Mouse (Mus musculus) MEL-GATA-1-ER (cell line): Measurements from ENCODE around the gene Usp27x.

ENCODE experiments used
- DNase-seq: peaks from one replicate; pipeline ENCODE4 v3.0.0-alpha.2; 2012; ENCODE audit warnings: low read depth; ENCODE audit errors: extremely low read depth

Gene Usp27x

DNA sequence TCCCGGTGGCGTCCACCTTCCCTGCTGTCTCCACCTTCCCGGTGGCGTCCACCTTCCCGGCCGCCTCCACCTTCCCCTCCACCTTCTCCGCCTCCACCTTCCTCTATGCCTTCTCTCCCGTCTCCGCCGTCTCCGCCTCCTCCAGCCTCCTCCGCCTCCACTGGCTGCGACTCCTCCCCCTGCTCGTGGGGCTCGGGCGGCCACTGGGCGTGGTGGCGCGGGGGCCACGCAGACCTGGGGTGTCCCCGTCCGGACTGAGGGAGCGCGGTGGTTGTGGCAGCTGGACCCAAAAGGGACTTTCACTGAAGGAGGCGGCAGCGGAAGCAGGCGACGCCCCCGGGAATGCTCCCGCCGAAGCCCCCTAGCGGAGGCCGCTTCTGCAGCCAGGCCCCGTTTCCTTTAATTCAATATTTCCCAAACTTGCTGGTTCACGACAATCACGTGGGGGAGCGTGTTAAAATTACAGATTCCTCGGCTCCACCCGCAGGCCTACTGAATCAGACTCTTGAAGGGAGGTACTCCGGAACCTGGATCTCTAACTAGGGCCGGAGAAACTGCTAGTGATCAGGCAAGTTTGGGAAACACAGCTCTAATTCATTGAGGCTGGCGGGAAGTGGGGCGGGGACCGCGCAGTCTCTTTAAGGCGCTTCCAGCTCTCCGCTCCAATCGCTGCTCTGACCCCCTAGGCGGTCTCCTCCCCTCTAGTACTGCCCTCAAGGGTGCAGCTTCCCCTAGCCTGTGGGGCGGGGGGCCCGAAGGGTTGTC, at the start of gene Usp27x:
TSS of gene Usp27x (minus strand) at position 115 of the 765 bp plus-strand sequence.
- DNase-seq = peak; percentile 67

DNA sequence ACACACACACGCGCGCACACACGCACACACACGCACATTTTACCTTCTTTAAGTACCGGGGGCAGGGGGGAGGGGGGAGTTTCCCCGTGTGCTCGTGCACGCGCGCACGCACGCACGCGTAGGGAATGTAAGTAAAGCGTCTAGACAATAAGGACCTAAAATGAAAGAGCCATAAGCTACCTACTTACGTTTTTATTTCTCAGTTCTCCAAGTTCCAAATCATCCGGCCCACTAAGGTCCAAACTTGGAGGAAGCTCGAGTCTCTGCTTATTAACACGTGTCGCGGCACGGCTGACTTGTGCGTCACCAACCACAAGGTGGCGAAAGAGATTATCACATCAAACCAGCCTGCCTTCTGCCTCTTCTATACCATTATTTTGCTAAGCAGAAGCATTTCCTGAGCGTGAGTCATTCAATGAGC, 47.1 kb upstream of the Usp27x start:
- DNase-seq = peak; percentile 86

DNA sequence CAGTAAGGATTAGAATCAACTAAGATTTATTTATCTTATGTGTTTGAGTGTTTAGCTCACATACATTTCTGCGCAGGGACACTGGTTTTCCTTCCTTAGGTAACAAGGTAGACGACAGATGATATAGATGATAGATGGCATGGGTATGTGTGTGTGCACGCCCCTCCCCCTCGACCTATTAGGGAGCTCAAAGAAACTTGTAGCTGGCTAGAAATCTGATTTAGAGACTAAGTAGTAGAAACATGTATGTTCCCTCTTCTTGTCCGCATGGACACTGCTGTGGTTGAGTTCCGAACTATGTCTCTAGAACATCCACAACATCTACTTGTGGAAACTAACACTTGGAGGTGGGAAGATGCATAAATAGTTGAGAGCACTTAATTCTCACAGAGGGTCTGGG, 46.5 kb upstream of the Usp27x start:
- DNase-seq = no peak

DNA sequence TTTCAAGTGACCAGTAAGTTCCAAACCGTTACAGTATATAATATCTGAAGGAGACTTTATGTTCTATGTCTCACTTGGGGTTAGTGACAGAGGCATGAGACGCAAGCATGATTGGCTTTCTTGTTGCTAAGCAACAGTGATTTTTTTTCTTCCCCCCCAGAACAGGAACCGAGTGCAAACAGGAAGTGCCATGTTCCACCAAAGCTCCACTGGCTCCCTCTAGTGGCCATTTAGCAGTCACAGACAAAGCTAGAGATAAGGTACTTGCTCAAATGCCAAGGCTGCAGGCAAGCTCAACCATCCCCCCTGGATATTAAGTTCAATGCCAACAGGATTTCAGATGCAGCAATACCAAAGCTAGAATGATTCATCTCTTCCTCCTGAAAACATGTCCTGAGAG, 45.4 kb upstream of the Usp27x start:
- peak; percentile 90 for DNase-seq

DNA sequence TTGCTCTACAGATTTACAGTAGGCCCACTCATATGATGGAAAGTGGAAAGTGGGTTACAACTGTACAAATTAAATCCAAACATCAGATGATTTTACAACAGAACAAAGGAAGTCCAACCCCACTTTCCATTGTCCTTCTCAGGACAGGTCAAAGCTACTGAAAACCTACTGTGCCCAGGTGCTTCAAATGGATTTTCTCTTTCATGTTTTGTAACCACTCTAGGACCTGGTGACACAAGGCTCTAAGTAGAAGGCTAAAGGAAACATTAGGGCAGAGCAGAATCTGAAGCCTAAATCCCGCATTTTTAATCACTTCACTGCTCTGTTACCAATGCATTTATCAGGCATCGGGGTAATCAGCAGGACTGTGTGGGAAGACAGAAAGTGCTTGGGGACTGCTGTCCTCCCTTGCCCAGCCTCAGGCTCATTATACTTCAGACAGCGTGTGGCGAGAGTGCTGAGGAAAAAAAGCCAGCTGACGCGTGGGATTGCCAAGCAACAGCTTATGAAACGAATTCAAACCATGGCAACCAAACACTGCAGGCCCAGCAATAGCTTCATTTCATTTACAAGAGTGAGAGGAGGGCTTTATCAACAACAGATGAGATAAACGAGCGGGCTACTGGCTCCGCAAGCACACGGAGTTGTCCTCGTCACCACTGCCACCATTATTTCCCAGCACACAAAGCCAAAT, 40.7 kb upstream of the Usp27x start:
- no peak for DNase-seq

DNA sequence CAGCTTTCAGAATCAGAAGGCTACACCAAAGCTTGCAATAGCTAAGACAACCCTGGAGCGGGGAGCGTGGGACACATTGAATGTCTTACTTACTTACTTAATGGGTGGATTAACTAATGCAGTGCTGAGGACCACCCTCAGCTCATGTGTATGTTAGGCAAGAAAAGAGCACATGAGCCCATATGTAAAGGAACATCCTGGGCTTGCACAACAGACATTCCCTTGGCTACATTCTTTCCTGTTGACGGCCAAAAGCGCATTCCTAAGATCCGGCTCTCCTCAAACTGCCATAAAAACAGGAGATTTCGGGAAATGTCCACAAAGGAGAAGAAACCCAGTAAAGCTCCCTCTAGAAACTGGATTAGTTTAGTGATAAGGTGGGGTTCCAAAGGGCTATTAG, 39.7 kb upstream of the Usp27x start:
- no peak for DNase-seq

DNA sequence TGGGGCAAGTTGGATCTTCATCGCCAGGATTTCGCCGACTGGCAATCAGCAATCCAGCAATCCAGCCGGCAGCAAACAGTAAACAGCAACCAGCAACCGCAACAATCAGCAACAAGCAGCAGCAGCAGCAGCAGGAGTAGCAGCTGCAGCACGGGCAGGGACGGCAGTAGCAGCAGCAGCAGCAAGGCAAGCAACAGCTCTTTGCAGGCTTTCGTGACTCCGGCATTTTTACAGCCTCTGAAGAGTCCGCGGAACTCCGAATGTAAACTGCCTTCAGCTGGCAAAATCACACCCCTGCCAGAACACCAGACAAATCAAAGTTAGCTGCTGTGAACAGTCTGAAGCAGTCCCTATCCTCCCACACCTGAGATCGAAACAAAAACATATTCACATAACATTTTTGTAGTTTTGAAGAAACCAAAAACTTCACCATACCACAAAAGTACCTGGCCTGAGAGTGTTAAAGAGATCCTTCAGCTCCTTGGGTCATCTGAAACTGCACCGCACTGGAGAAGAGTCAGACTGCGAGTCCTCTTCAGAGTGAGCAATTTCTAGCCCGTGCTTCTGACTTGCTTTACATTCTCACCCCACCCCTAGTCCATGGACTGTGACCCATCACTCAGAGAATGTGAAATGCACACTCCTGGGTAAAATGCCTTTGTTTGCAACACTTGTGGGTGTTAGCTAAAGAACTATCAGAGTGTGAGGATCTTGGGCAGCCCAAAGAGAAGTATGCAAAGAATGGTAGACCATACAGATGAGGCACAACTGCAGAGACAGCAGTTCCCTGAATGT, 36.8 kb upstream of the Usp27x start:
- DNase-seq = no peak

DNA sequence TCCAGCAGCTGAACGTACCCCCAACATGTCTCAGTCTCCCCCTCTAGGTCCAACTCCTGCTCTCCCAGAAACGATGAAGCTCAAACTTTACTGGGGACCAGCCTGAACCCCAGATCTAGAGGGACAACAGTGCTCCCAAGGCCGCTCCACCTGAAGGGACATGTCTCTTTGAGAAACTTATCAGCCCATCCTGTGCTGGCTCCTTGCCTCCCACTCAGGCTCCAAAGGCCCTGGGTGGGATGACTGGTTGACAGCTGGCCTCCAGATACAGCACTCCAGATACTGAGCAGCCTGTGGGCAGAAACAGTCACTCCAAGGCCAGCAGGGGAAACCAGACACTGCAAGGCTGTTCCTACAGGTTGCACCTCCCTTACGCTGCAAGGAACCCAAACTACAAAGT, 956 bp upstream of the Usp27x start:
- no peak for DNase-seq

DNA sequence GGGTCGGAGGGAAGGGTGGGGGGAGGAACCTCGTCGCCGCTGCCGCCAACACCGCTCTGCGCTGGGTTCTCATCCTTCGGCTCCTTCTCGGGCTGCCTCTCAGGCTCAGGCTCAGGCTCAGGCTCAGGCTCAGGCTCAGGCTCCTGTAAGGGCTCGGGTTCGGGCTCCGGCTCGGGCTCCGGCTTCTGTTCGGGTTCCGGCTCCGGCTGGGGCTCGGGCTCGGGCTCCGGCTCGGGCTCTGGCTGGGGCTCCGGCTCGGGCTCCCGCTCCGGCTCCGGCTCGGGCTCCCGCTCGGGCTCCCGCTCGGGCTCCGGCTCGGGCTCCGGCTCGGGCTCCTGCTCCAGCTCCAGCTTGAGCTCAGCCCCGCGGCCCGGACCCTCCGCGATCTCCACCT, 311 bp downstream of the Usp27x start:
- DNase-seq = no peak

DNA sequence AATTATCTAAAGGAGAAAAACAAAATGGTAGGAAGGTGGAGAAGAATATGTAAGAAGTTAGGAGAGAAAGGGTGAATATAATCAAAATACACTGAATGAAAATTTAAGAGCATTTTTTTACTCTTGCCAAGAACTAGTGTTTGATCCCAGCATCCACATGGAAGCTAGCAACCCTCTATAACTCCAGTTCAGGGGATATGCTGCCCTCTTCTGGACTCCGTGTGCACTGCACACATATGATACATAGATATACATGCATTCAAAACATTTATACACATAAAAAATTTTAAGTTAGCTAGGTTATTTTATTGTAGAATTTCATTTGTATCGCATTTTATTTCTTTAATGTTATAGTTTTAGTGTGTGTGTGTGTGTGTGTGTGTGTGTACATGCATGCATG, 50.2 kb downstream of the Usp27x start:
- DNase-seq = peak; percentile 43

DNA sequence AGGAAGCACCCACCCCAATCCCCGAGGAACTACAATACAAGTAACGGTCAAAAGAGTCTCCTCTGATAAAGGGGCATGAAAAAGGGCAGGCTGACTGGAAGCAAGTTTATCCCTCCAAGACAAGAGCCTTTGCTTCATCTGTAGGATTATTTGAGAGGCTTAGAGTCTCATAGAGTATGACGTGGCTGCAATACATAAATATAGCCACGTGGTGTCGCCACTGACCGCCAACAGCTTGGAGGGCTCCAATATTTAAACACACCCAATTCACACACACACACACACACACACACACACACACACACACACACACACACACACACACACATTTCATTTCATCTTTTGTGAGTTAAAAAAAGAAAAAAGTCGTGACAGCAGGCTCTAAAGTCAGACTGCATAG, 53.3 kb downstream of the Usp27x start:
- peak; percentile 44 for DNase-seq
